Mouse (Mus musculus): ENCODE data around the gene Tomm40l. TPM values are rescaled to one million over a fixed set of nuclear protein-coding genes. Genes with fewer than 3 reads are reported as not detected.

Gene Tomm40l
- polyA plus RNA-seq, 1 experiment from 2014 or later = 33.4 TPM

DNA sequence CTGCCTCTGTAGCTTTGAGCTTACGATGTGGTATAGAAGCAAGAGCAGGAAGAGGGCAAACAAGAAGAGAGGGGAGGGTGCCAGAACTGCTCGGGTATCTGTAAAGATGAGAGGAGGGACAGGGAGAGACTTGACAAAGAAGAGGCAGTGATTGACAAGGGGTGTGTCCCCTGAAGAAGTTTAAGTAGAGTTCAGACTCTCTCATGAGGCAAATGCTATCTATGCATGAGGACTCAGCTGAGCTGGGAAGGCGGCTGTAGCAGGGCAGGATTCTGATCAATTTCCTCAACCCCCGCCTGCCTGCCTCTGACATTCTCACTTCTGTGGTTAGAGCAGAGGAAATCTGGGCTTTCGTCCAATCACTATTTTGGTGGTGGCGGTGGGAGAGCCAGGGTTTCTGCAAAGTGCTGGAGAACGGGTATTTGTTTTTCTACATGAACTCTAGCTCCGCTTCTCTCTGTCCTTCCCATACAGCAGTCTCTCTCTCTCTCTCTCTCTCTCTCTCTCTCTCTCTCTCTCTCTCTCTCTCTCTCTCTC, 40.3 kb upstream of the Tomm40l start:
- Histone ChIP-seq H3K27me3 (no peaks in the 10 kb centered on the region), H3K36me3 (no peaks in the 10 kb centered on the region), H3K4me2 (replicated peaks) (peak overlapping the region; percentile 50), H3K4me3 (peak overlapping the region; percentile 29), H3K27ac (replicated peaks) (peak overlapping the region; percentile 50), H3K4me1 (peaks cover 15% of the 10 kb centered on the region), H3K9ac (replicated peaks) (0 out of 2 replicates have a peak overlapping the region, but pooled peaks have one; percentile 17), H3K9me3 (no peaks in the 10 kb centered on the region)
- 7% methylated on average over 8 of the region's 8 CpGs for WGBS
- ATAC-seq (ENCODE audit: low FRiP score, low read depth) = peak; percentile 67

GRCm38 (mm10) chr1:171260316-171260715, 38.0 kb upstream of the Tomm40l start:
- no peak for ATAC-seq (ENCODE audit: low FRiP score, low read depth)
- H3K9ac ChIP-seq (replicated peaks) = no peak overlapping the region
- H3K4me2 ChIP-seq (replicated peaks) = no peak overlapping the region
- H3K9me3 ChIP-seq = no peaks in the 10 kb centered on the region
- H3K4me3 ChIP-seq = no peak overlapping the region
- H3K27me3 ChIP-seq = no peaks in the 10 kb centered on the region
- no peaks in the 10 kb centered on the region for H3K36me3 ChIP-seq
- WGBS = 83% methylated on average over 3 of the region's 3 CpGs
- peaks cover 15% of the 10 kb centered on the region for H3K4me1 ChIP-seq
- H3K27ac ChIP-seq (replicated peaks) = no peak overlapping the region

- no peak overlapping the region for H3K4me2 ChIP-seq (replicated peaks)
- no peaks in the 10 kb centered on the region for H3K27me3 ChIP-seq
- WGBS = 82% methylated on average over 17 of the region's 17 CpGs
- no peaks in the 10 kb centered on the region for H3K36me3 ChIP-seq
- no peak overlapping the region for H3K4me3 ChIP-seq
- peaks cover 15% of the 10 kb centered on the region for H3K4me1 ChIP-seq
- no peak overlapping the region for H3K27ac ChIP-seq (replicated peaks)
- no peak for ATAC-seq (ENCODE audit: low FRiP score, low read depth)
- H3K9ac ChIP-seq (replicated peaks) = no peak overlapping the region
- H3K9me3 ChIP-seq = no peaks in the 10 kb centered on the region
These were observed 36.6 kb upstream of the Tomm40l start for GRCm38 (mm10) chr1:171258921-171259320.

DNA sequence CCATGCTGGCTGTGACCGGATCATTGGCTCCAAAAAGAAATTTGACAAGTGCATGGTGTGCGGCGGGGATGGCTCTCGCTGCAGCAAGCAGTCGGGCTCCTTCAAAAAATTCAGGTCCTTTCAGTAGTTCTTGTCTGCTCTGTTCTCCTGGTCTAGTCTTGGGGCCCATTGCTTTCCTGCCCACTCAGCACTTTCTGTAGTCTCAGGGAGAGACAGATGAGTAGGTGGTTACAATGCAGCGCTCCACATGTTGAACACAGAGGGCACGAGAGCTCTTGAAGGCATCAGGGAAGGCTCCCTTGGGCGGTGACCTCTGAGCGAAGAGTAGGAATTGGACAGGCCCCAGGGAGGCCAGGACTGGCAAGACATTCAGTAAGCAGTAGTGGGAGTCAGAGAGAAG, 35.5 kb upstream of the Tomm40l start:
- WGBS = 88% methylated on average over 9 of the region's 9 CpGs
- Histone ChIP-seq H3K4me3 (no peak overlapping the region), H3K4me2 (replicated peaks) (no peak overlapping the region), H3K9me3 (no peaks in the 10 kb centered on the region), H3K27me3 (peaks cover 2% of the 10 kb centered on the region; the same call in 1 of the 2 replicates), H3K27ac (replicated peaks) (no peak overlapping the region), H3K9ac (replicated peaks) (no peak overlapping the region), H3K4me1 (peaks cover 8% of the 10 kb centered on the region), H3K36me3 (no peaks in the 10 kb centered on the region)
- ATAC-seq (ENCODE audit: low FRiP score, low read depth) = no peak

- H3K9me3 ChIP-seq = no peaks in the 10 kb centered on the region
- H3K4me3 ChIP-seq = no peak overlapping the region
- peaks cover 3% of the 10 kb centered on the region; the same call in 1 of the 2 replicates for H3K27me3 ChIP-seq
- no peaks in the 10 kb centered on the region for H3K36me3 ChIP-seq
- peaks cover 7% of the 10 kb centered on the region for H3K4me1 ChIP-seq
- H3K4me2 ChIP-seq (replicated peaks) = no peak overlapping the region
- 71% methylated on average over 15 of the region's 15 CpGs for WGBS
- no peak for ATAC-seq (ENCODE audit: low FRiP score, low read depth)
- H3K27ac ChIP-seq (replicated peaks) = no peak overlapping the region
- H3K9ac ChIP-seq (replicated peaks) = no peak overlapping the region
These were observed 34.7 kb upstream of the Tomm40l start for GRCm38 (mm10) chr1:171256937-171257548.

- H3K4me2 ChIP-seq (replicated peaks) = no peak overlapping the region
- no peak overlapping the region for H3K27ac ChIP-seq (replicated peaks)
- peaks cover 3% of the 10 kb centered on the region; the same call in 1 of the 2 replicates for H3K27me3 ChIP-seq
- no peak overlapping the region for H3K9ac ChIP-seq (replicated peaks)
- H3K4me1 ChIP-seq = peaks cover 13% of the 10 kb centered on the region
- 91% methylated on average over 24 of the region's 24 CpGs for WGBS
- no peaks in the 10 kb centered on the region for H3K9me3 ChIP-seq
- ATAC-seq (ENCODE audit: low FRiP score, low read depth) = no peak; the same call in 1 of the 2 replicates
- H3K4me3 ChIP-seq = no peak overlapping the region
- no peaks in the 10 kb centered on the region for H3K36me3 ChIP-seq
These were observed 33.9 kb upstream of the Tomm40l start for GRCm38 (mm10) chr1:171256095-171256818.

DNA sequence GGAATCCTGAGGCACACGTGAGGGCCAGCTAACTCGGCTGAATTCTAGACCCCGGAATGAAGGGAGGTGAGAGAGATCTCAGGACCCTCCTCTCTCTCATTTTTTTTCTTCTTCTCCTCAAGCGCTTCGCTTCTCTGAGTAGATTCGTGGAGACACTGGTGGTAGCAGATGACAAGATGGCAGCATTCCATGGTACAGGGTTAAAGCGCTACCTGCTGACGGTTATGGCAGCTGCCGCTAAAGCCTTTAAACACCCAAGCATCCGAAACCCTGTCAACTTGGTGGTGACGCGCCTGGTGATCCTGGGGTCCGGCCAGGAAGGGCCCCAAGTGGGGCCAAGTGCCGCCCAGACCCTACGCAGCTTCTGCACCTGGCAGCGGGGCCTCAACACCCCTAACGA, 30.1 kb upstream of the Tomm40l start:
- Histone ChIP-seq H3K36me3 (no peaks in the 10 kb centered on the region), H3K27ac (replicated peaks) (peak overlapping the region; percentile 46; the same call in 1 of the 2 replicates), H3K4me3 (0 out of 2 replicates have a peak overlapping the region, but pooled peaks have one; percentile 8), H3K4me1 (peaks cover 41% of the 10 kb centered on the region), H3K27me3 (peaks cover 8% of the 10 kb centered on the region; the same call in 1 of the 2 replicates), H3K9ac (replicated peaks) (no peak overlapping the region; the same call in 1 of the 2 replicates), H3K4me2 (replicated peaks) (peak overlapping the region; percentile 50), H3K9me3 (no peaks in the 10 kb centered on the region)
- WGBS = 46% methylated on average over 17 of the region's 17 CpGs
- ATAC-seq (ENCODE audit: low FRiP score, low read depth) = no peak

GRCm38 (mm10) chr1:171251594-171252324, 29.4 kb upstream of the Tomm40l start:
- H3K27me3 ChIP-seq = peaks cover 8% of the 10 kb centered on the region; the same call in 1 of the 2 replicates
- ATAC-seq (ENCODE audit: low FRiP score, low read depth) = 0 out of 2 replicates have a peak, but pooled peaks have one; percentile 4
- 4% methylated on average over 13 of the region's 13 CpGs for WGBS
- H3K4me1 ChIP-seq = peaks cover 42% of the 10 kb centered on the region
- peak overlapping the region; percentile 26 for H3K9ac ChIP-seq (replicated peaks)
- peak overlapping the region; percentile 50 for H3K4me2 ChIP-seq (replicated peaks)
- H3K9me3 ChIP-seq = no peaks in the 10 kb centered on the region
- no peaks in the 10 kb centered on the region for H3K36me3 ChIP-seq
- H3K27ac ChIP-seq (replicated peaks) = peak overlapping the region; percentile 46
- H3K4me3 ChIP-seq = peak overlapping the region; percentile 25

- Histone ChIP-seq H3K4me2 (replicated peaks) (peak within 1 kb of the TSS; percentile 50), H3K27me3 (peaks cover 8% of the 10 kb centered on the region; the same call in 1 of the 2 replicates), H3K9ac (replicated peaks) (peak within 1 kb of the TSS; percentile 26), H3K27ac (replicated peaks) (peak within 1 kb of the TSS; percentile 60), H3K4me3 (peak within 1 kb of the TSS; percentile 25), H3K36me3 (no peaks in the 10 kb centered on the region), H3K4me1 (peaks cover 48% of the 10 kb centered on the region), H3K9me3 (no peaks in the 10 kb centered on the region)
- ATAC-seq (ENCODE audit: low FRiP score, low read depth) = no peak
- 8% methylated on average over 26 of the region's 26 CpGs for WGBS
These were observed 28.6 kb upstream of the Tomm40l start, which contains the start of gene Ndufs2 for GRCm38 (mm10) chr1:171250680-171251593. TSS of gene Ndufs2 (minus strand) at chr1:171251388.

DNA sequence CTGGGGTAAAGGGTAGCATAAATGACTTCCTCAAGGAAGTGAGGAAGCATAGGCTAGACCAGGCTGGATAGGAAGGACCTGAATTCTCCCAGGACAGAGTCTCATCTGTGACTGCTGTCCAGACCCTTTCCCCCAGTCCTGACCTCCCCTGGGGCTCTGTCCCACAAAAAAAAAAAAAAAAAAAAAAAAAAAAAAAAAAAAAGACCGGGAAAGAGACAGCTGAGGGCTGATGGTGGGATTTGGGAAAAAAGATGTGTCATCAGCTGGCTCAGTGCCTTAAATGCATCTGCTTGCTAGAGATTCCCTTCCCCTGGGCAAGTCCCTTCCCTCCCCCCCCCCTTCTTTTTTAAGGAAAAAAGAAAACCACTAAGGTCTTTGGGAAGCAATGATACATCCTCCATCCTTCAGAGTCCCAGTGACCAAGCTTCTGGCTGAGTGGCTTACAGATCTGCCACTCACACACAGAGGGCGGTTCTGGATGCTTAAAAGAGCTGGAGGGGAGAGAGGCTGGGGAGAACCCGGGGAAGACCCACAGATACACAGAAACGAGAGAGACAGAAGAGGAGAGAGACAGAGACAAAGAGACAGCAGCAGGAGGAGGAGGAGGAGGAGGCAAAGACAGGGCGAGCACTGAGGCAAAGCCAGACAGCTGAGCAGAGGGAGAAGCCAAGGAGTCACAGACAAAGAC, 27.7 kb upstream of the Tomm40l start, which contains the start of gene Adamts4:
Gene Adamts4, plus strand, starts transcription at position 509 of the 688 bp plus-strand sequence.
- H3K9me3 ChIP-seq = no peaks in the 10 kb centered on the region
- no peak for ATAC-seq (ENCODE audit: low FRiP score, low read depth)
- 23% methylated on average over 5 of the region's 5 CpGs for WGBS

More for the DNA sequence above, 27.7 kb upstream of the Tomm40l start, which contains the start of gene Adamts4:
- Histone ChIP-seq H3K4me1 (peaks cover 53% of the 10 kb centered on the region), H3K9ac (replicated peaks) (peak within 1 kb of the TSS; percentile 26), H3K4me3 (peak within 1 kb of the TSS; percentile 25), H3K27me3 (peaks cover 8% of the 10 kb centered on the region; the same call in 1 of the 2 replicates), H3K4me2 (replicated peaks) (peak within 1 kb of the TSS; percentile 50), H3K36me3 (no peaks in the 10 kb centered on the region), H3K27ac (replicated peaks) (peak within 1 kb of the TSS; percentile 60)
